ENCODE assay signal across 22 mouse cellular contexts in the genomic region with DNA sequence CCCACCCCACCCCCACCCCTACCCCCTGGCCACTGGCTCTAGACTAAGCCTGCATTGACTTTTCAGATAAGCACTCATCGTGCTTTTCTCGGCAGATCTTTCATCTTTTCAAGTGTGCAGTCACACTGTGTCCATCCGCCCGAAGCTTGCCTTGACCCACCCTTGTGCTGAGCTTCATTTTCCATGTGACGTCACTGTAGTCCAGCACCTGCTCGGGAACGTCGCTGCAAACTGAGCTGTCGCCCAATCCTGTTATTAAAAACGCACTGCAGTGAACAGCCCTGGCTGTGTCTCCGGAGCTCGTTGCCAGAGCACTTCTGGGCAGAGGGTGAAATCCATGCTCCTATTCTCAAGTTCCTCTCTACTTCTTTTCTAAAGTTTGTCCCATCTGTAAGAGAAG.
DNase-seq lines count a peak whose midpoint lies in the region; ATAC-seq and TF ChIP-seq lines count a peak whose summit lies in the region.
"Had no signal": no experiment of that assay in that cellular context is flagged by ENCODE, and none has a peak within 500 bp of the region (broad histone marks: within the 10 kb centered on the region; RNA-seq: fewer than 3 reads in every experiment).

No protein-coding gene starts in this region.

- WGBS in heart, adult 2 months = 33% methylated on average over 12 of the region's 12 CpGs
- WGBS in liver, adult 2 months = 25% methylated on average over 12 of the region's 12 CpGs
- WGBS in liver, embryonic 11.5 days = 62% methylated on average over 12 of the region's 12 CpGs
- WGBS in midbrain, embryonic 15.5 days = 81% methylated on average over 12 of the region's 12 CpGs
- WGBS in hindbrain, embryonic 16.5 days = 79% methylated on average over 12 of the region's 12 CpGs

- ATAC-seq in liver, embryonic 11.5 days (replicated peaks; ENCODE audit: low FRiP score) = no peak
- ATAC-seq in midbrain, embryonic 15.5 days (replicated peaks) = no peak
- ATAC-seq in hindbrain, embryonic 16.5 days = no peak
- ATAC-seq: forebrain, embryonic 16.5 days; hindbrain, postnatal 0 days had no signal

- TF ChIP-seq POLR2A in heart, adult 2 months (IDR thresholded peaks at IDR 0.05; ENCODE audit: insufficient read depth, low read depth, low read length) = no peak
- no peak for TF ChIP-seq POLR2A in liver, adult 2 months (IDR thresholded peaks at IDR 0.05; ENCODE audit: extremely low read depth, insufficient read depth, low read length)

- no peak for TF ChIP-seq EP300 in heart, adult 2 months (IDR thresholded peaks at IDR 0.05; ENCODE audit: insufficient read depth, low read depth, low read length)

- H3K4me2 ChIP-seq in liver, embryonic 11.5 days = no peak overlapping the region
- H3K4me2 ChIP-seq in midbrain, embryonic 15.5 days = no peak overlapping the region
- H3K4me2 ChIP-seq in hindbrain, embryonic 16.5 days (ENCODE audit: low read length) = no peak overlapping the region
- H3K4me2 ChIP-seq: embryonic facial prominence, embryonic 13.5 days; midbrain, embryonic 12.5 days; neural tube, embryonic 13.5 days had no signal

- H3K36me3 ChIP-seq in heart, adult 2 months (ENCODE audit: control insufficient read depth, insufficient read depth, low read length) = no peaks in the 10 kb centered on the region
- H3K36me3 ChIP-seq in liver, adult 2 months (ENCODE audit: control insufficient read depth, insufficient read depth, low read length) = no peaks in the 10 kb centered on the region
- no peaks in the 10 kb centered on the region for H3K36me3 ChIP-seq in liver, embryonic 11.5 days (ENCODE audit: control insufficient read depth, insufficient read depth, low read length)
- H3K36me3 ChIP-seq in midbrain, embryonic 15.5 days (replicated peaks) = no peaks in the 10 kb centered on the region
- no peaks in the 10 kb centered on the region for H3K36me3 ChIP-seq in hindbrain, embryonic 16.5 days (ENCODE audit: control insufficient read depth, insufficient read depth, low read length)
- H3K36me3 ChIP-seq: embryonic facial prominence, embryonic 13.5 days; midbrain, embryonic 12.5 days; neural tube, embryonic 13.5 days had no signal

- TF ChIP-seq CTCF in heart, adult 2 months (IDR thresholded peaks at IDR 0.05) = no peak
- TF ChIP-seq CTCF in liver, adult 2 months (IDR thresholded peaks at IDR 0.05; ENCODE audit: low read depth, low read length) = no peak

- H3K4me1 ChIP-seq in heart, adult 2 months (ENCODE audit: control insufficient read depth, insufficient read depth, low read length) = peaks cover 19% of the 10 kb centered on the region
- peaks cover 12% of the 10 kb centered on the region for H3K4me1 ChIP-seq in liver, adult 2 months (ENCODE audit: control insufficient read depth, insufficient read depth, low read length)
- peaks cover 2% of the 10 kb centered on the region; the same call in 1 of the 2 replicates for H3K4me1 ChIP-seq in liver, embryonic 11.5 days (replicated peaks; ENCODE audit: control insufficient read depth, insufficient read depth, low read length)
- peaks cover 27% of the 10 kb centered on the region for H3K4me1 ChIP-seq in midbrain, embryonic 15.5 days
- H3K4me1 ChIP-seq in hindbrain, embryonic 16.5 days (ENCODE audit: control insufficient read depth, insufficient read depth, low read depth, low read length) = peaks cover 18% of the 10 kb centered on the region

- H3K79me2 ChIP-seq in heart, adult 2 months (replicated peaks; ENCODE audit: control insufficient read depth, insufficient read depth, low read length) = peaks cover 4% of the 10 kb centered on the region; the same call in 1 of the 2 replicates
- peaks cover 45% of the 10 kb centered on the region for H3K79me2 ChIP-seq in liver, adult 2 months (ENCODE audit: control insufficient read depth, insufficient read depth, low read length)

- 0 out of 2 replicates have a peak overlapping the region, but pooled peaks have one; percentile 8 for H3K9ac ChIP-seq in heart, adult 2 months (ENCODE audit: low read depth, low read length)
- H3K9ac ChIP-seq in liver, adult 2 months (ENCODE audit: low read depth, low read length) = no peak overlapping the region
- no peak overlapping the region for H3K9ac ChIP-seq in liver, embryonic 11.5 days (ENCODE audit: low read depth, low read length)
- H3K9ac ChIP-seq in midbrain, embryonic 15.5 days = no peak overlapping the region
- no peak overlapping the region for H3K9ac ChIP-seq in hindbrain, embryonic 16.5 days (ENCODE audit: low read depth, low read length)
- H3K9ac ChIP-seq: embryonic facial prominence, embryonic 13.5 days; liver, embryonic 14.5 days; midbrain, embryonic 12.5 days; neural tube, embryonic 13.5 days had no signal

- no peak for DNase-seq in heart, adult 2 months
- no peak for DNase-seq in heart, adult 9 months (ENCODE audit: low spot score in 2 of 2)
- DNase-seq in liver, adult 2 months (ENCODE audit: extremely low read depth, low read depth, low spot score) = peak; percentile 61
- DNase-seq in liver, embryonic 11.5 days (ENCODE audit: low spot score) = no peak
- peak; percentile 63 for DNase-seq in gastrocnemius, postnatal 25 days
- peak; percentile 86 for DNase-seq in skeletal muscle tissue, adult 2 months (ENCODE audit: low read depth, low spot score)
- DNase-seq: adrenal gland, adult 2 months; B cell, adult 2 months; cerebellum, adult 9-10 months; kidney, adult 2 months; kidney, postnatal 10 days; layer of hippocampus, postnatal 36 days; right cerebral cortex, adult 18-20 months; thymus, postnatal 14 days had no signal

- intact Hi-C loops in heart, adult 2 months (cut with DNase I) = no loop called here

- H3K4me3 ChIP-seq in heart, adult 2 months = no peak overlapping the region
- H3K4me3 ChIP-seq in liver, adult 2 months (ENCODE audit: insufficient read depth, low read depth, low read length) = peak overlapping the region; percentile 28; the same call in 1 of the 2 replicates
- no peak overlapping the region for H3K4me3 ChIP-seq in liver, embryonic 11.5 days (ENCODE audit: low read depth, low read length)
- no peak overlapping the region for H3K4me3 ChIP-seq in midbrain, embryonic 15.5 days
- H3K4me3 ChIP-seq in hindbrain, embryonic 16.5 days (ENCODE audit: low read length) = no peak overlapping the region
- H3K4me3 ChIP-seq: embryonic facial prominence, embryonic 13.5 days; midbrain, embryonic 12.5 days; neural tube, embryonic 13.5 days had no signal

- H3K9me3 ChIP-seq in liver, embryonic 11.5 days (ENCODE audit: control insufficient read depth, low read length) = no peaks in the 10 kb centered on the region
- H3K9me3 ChIP-seq in midbrain, embryonic 15.5 days = no peaks in the 10 kb centered on the region
- H3K9me3 ChIP-seq in hindbrain, embryonic 16.5 days (ENCODE audit: control insufficient read depth, low read length) = no peaks in the 10 kb centered on the region
- H3K9me3 ChIP-seq: embryonic facial prominence, embryonic 13.5 days; midbrain, embryonic 12.5 days; neural tube, embryonic 13.5 days had no signal

- H3K27ac ChIP-seq in heart, adult 2 months = peak overlapping the region; percentile 30
- no peak overlapping the region for H3K27ac ChIP-seq in liver, adult 2 months (replicated peaks; ENCODE audit: insufficient read depth, low read depth, low read length)
- no peak overlapping the region for H3K27ac ChIP-seq in liver, embryonic 11.5 days (ENCODE audit: low read depth, low read length)
- H3K27ac ChIP-seq in midbrain, embryonic 15.5 days = no peak overlapping the region
- no peak overlapping the region for H3K27ac ChIP-seq in hindbrain, embryonic 16.5 days (ENCODE audit: low read depth, low read length)
- H3K27ac ChIP-seq: embryonic facial prominence, embryonic 13.5 days; hindbrain, postnatal 0 days; liver, embryonic 14.5 days; midbrain, embryonic 12.5 days; neural tube, embryonic 13.5 days had no signal

- no peaks in the 10 kb centered on the region for H3K27me3 ChIP-seq in heart, adult 2 months (ENCODE audit: control insufficient read depth, insufficient read depth, low read length)
- no peaks in the 10 kb centered on the region for H3K27me3 ChIP-seq in liver, adult 2 months (ENCODE audit: control insufficient read depth, insufficient read depth, low read length)
- no peaks in the 10 kb centered on the region for H3K27me3 ChIP-seq in liver, embryonic 11.5 days (replicated peaks; ENCODE audit: control insufficient read depth, insufficient read depth, low read length)
- H3K27me3 ChIP-seq in midbrain, embryonic 15.5 days (replicated peaks) = no peaks in the 10 kb centered on the region
- no peaks in the 10 kb centered on the region for H3K27me3 ChIP-seq in hindbrain, embryonic 16.5 days (replicated peaks; ENCODE audit: control insufficient read depth, insufficient read depth, low read length)
- H3K27me3 ChIP-seq: embryonic facial prominence, embryonic 13.5 days; neural tube, embryonic 13.5 days had no signal

Comparison
In these comparisons a context has a peak if more than half of its experiments do, and no peak if none do; other contexts are left out.
1. DNase-seq: peak in liver, adult 2 months (single experiment), gastrocnemius, postnatal 25 days (single experiment) and skeletal muscle tissue, adult 2 months (single experiment); none in heart, adult 2 months (0 of 2), heart, adult 9 months (0 of 2) and liver, embryonic 11.5 days (single experiment).